In genomic region chr6:141337673-141338072, GRCm38 (mm10) we compare ENCODE assay signal across 9 mouse cellular contexts.
A peak's percentile ranks its signal among the peaks of the same experiment; 100 is the strongest.
DNase-seq lines count a peak whose midpoint lies in the region; ATAC-seq and TF ChIP-seq lines count a peak whose summit lies in the region.
"Had no signal": no experiment of that assay in that cellular context is flagged by ENCODE, and none has a peak within 500 bp of the region (broad histone marks: within the 10 kb centered on the region; RNA-seq: fewer than 3 reads in every experiment).

No protein-coding gene starts in this region.

- no peaks in the 10 kb centered on the region for H3K36me3 ChIP-seq in spleen, adult 2 months (ENCODE audit: control insufficient read depth, insufficient read depth, low read length)

- H3K4me3 ChIP-seq in spleen, adult 2 months (ENCODE audit: extremely low read depth, insufficient read depth, insufficient read length): no peak overlapping the region
- H3K4me3 ChIP-seq: erythroblast, embryonic 14.5 days had no signal

- TF ChIP-seq CTCF in spleen, adult 2 months (IDR thresholded peaks at IDR 0.05; ENCODE audit: extremely low read depth, insufficient read depth, insufficient read length, insufficient replicate concordance): peak; percentile 11; the same call in 1 of the 2 replicates

- no peaks in the 10 kb centered on the region for H3K4me1 ChIP-seq in spleen, adult 2 months (ENCODE audit: control insufficient read depth, insufficient read depth, insufficient read length)

- H3K27me3 ChIP-seq in spleen, adult 2 months (ENCODE audit: control insufficient read depth, insufficient read depth, low read length): no peaks in the 10 kb centered on the region

- peak; percentile 97 for ATAC-seq in granulocyte monocyte progenitor cell, adult 5-6 weeks (replicated peaks; ENCODE audit: poor library complexity, severe bottlenecking)

- no peak overlapping the region for H3K27ac ChIP-seq in spleen, adult 2 months (ENCODE audit: insufficient read depth, low read length)

- TF ChIP-seq POLR2A in spleen, adult 2 months (IDR thresholded peaks at IDR 0.05; ENCODE audit: low read depth, low read length): no peak

- peak; percentile 9 for DNase-seq in gastrocnemius, postnatal 10 days
- DNase-seq in gastrocnemius, postnatal 4 days (ENCODE audit: low spot score in 2 of 2): no peak
- no peak for DNase-seq in spleen, adult 2 months (ENCODE audit: low read depth in 1 of 2, low spot score in 2 of 2)
- DNase-seq in spleen, postnatal 14 days (ENCODE audit: low spot score in 2 of 2): no peak
- DNase-seq in thymus, postnatal 25 days: peak; percentile 4
- DNase-seq in ovary, postnatal 10 days (ENCODE audit: low spot score): no peak
- no peak for DNase-seq in cerebellum, adult 11-12 months

- 55% methylated on average over 8 of the region's 8 CpGs for WGBS in spleen, adult 2 months

Comparison
In these comparisons a context has a peak if more than half of its experiments do, and no peak if none do; other contexts are left out.
1. DNase-seq: peak in gastrocnemius, postnatal 10 days (single experiment) and thymus, postnatal 25 days (single experiment); none in gastrocnemius, postnatal 4 days (0 of 2), spleen, adult 2 months (0 of 2), spleen, postnatal 14 days (0 of 2), ovary, postnatal 10 days (single experiment) and cerebellum, adult 11-12 months (single experiment).